Mouse (Mus musculus): ENCODE data around the gene Prkcb.

- peak; percentile 70 for TF ChIP-seq CTCF (IDR thresholded peaks at IDR 0.05; ENCODE audit: borderline replicate concordance, extremely low read depth, insufficient read depth, insufficient read length)
- TF ChIP-seq POLR2A (IDR thresholded peaks at IDR 0.05; ENCODE audit: borderline replicate concordance, extremely low read depth, insufficient read depth, insufficient read length, poor library complexity, severe bottlenecking): no peak
These were observed 205.5 kb downstream of the Prkcb start for GRCm38 (mm10) chr7:122494088-122494487.
